Mouse (Mus musculus) embryonic facial prominence, embryonic 11.5 days (tissue): ENCODE measurements around the gene Dmrt1. TPM values are rescaled to one million over a fixed set of nuclear protein-coding genes. Genes with fewer than 3 reads are reported as not detected.

Experiments
- ATAC-seq: fragments of 200-750 bp; cut with Nextera tagmentation; replicated peaks from 2 replicates; pipeline ENCODE4 v1.8.0; 2017; ENCODE audit warnings: low read depth; ENCODE audit not compliant: insufficient number of reproducible peaks, low FRiP score, low TSS enrichment
- DNase-seq: peaks from one replicate; pipeline ENCODE4 v3.0.0-alpha.2; 2015; ENCODE audit warnings: low spot score
- H3K27ac ChIP-seq: fragments of 300-500 bp; sonication (generic); replicated peaks from 2 replicates; pipeline ENCODE4 v1.5.1; 2014; ENCODE audit warnings: mild to moderate bottlenecking, low read depth, low read length, control low read depth
- H3K27me3 ChIP-seq: fragments of 300-500 bp; sonication (generic); 2 replicates; pipeline ENCODE4 v1.6.1; 2014; ENCODE audit warnings: mild to moderate bottlenecking, low read length, moderate library complexity, mixed read lengths; ENCODE audit not compliant: control insufficient read depth, insufficient read depth
- H3K36me3 ChIP-seq: fragments of 300-500 bp; sonication (generic); replicated peaks from 2 replicates; pipeline ENCODE4 v1.6.1; 2014; ENCODE audit warnings: low read depth, mild to moderate bottlenecking, low read length, moderate library complexity, mixed read lengths; ENCODE audit not compliant: control insufficient read depth, insufficient read depth
- H3K4me1 ChIP-seq: fragments of 300-500 bp; sonication (generic); 2 replicates; pipeline ENCODE4 v1.6.1; 2014; ENCODE audit warnings: low read length, mixed read lengths; ENCODE audit not compliant: control insufficient read depth, insufficient read depth
- H3K4me2 ChIP-seq: fragments of 300-500 bp; sonication (generic); 2 replicates; pipeline ENCODE4 v1.6.1; 2014; ENCODE audit warnings: low read depth, mild to moderate bottlenecking, control low read depth, low read length, moderate library complexity
- H3K4me3 ChIP-seq: fragments of 300-500 bp; sonication (generic); 2 replicates; pipeline ENCODE4 v1.5.1; 2014; ENCODE audit warnings: low read depth, low read length, control low read depth
- H3K9ac ChIP-seq: fragments of 300-500 bp; sonication (generic); replicated peaks from 2 replicates; pipeline ENCODE4 v1.6.1; 2014; ENCODE audit warnings: mild to moderate bottlenecking, control low read depth, low read length
- H3K9me3 ChIP-seq: fragments of 300-500 bp; sonication (generic); replicated peaks from 2 replicates; pipeline ENCODE4 v1.6.1; 2016; ENCODE audit warnings: mild to moderate bottlenecking, low read length, inconsistent platforms, mixed read lengths; ENCODE audit not compliant: control insufficient read depth
- WGBS: fragments of 180-500 bp; shearing (Covaris S2); extraction: QIAGEN DNeasy Blood & Tissue Kit; methylation state at CpG from one replicate; pipeline ENCODE4 v1.1.7; 2014; 5-methylcytosine and 5-hydroxymethylcytosine counted together
- polyA plus RNA-seq: library from polyadenylated mRNA; unstranded; fragments of >200 nt; fragmentation: Nextera tagmentation; extraction: Ambion mirVana; gene quantifications from 2 replicates; pipeline ENCODE4 v1.2.1, GENCODE M21; 2014

Gene Dmrt1
- polyA plus RNA-seq, 1 experiment from 2014 or later = 0.11 TPM

DNA sequence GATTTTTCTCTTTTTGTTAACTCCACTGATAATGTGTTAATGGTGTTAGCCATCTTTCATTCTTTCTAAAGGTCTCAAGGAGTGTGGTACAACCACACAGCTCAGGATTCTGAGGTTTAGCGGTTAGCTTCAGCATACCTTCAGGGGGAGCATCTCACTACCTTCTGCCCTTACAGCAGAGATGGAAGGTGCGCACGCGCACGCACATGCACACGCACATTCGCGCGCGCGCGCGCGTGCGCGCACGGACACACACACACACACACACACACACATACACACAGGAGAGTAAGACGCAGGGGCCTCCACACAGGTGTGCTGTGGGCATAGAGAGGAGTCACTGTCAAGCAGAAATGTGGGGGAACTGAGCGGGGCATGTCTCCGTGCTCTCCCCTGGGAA is 20.3 kb downstream of the Dmrt1 start:
- Histone ChIP-seq H3K9me3 (no peaks in the 10 kb centered on the region), H3K9ac (no peak overlapping the region), H3K4me1 (no peaks in the 10 kb centered on the region), H3K36me3 (no peaks in the 10 kb centered on the region), H3K4me3 (no peak overlapping the region), H3K27ac (no peak overlapping the region), H3K27me3 (no peaks in the 10 kb centered on the region), H3K4me2 (no peak overlapping the region)
- DNase-seq = no peak
- no peak for ATAC-seq
- WGBS = 96% methylated on average over 20 of the region's 20 CpGs

DNA sequence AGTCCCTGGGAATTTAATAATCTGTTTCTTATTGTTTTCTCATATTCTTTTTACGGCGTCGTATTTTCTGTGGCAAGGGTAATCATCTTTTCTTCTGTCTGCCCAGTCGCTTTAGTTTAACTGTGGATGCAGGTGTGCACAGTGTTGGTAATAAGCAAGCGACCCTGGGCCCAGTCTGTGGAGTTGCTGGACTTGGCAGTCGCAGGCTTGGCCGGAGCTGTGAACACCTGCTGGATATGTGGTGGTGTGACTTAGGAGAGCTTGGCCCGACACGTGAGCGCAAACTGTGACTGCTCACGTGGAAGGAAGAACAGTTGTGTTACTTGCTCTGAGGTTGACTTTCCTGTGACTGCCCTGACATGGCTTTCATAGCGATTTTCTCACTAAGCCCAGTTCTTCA is 24.3 kb downstream of the Dmrt1 start:
- ATAC-seq (no peak), DNase-seq (no peak)
- Histone ChIP-seq H3K27ac (no peak overlapping the region), H3K9me3 (no peaks in the 10 kb centered on the region), H3K27me3 (no peaks in the 10 kb centered on the region), H3K4me3 (no peak overlapping the region), H3K36me3 (no peaks in the 10 kb centered on the region), H3K4me2 (no peak overlapping the region), H3K4me1 (no peaks in the 10 kb centered on the region), H3K9ac (no peak overlapping the region)
- 78% methylated on average over 12 of the region's 12 CpGs for WGBS

DNA sequence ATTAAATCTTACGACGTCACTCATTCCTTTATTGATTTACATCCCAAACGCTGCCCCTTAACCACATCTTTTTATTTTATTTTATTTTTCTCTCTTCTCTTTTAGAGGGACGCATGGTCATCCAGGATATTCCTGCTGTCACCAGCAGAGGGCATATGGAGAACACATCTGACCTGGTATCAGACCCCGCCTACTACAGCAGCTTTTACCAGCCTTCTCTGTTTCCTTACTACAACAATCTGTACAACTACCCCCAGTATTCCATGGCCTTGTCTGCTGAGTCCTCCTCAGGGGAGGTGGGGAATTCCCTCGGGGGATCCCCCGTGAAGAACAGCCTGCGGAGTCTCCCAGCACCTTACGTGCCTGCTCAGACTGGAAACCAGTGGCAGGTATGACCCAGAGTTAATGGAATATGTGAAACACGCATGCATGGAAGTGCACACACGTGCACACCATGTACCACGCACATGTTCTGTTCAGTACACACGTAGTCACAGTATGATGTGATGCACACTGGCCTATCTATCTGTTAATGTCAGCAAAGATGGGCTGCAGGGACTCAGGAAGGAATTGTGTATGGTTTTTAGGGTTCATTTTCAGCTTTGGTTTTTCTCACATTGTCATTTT is 40.4 kb downstream of the Dmrt1 start:
- Histone ChIP-seq H3K27me3 (no peaks in the 10 kb centered on the region), H3K4me1 (no peaks in the 10 kb centered on the region), H3K27ac (no peak overlapping the region), H3K4me3 (no peak overlapping the region), H3K36me3 (no peaks in the 10 kb centered on the region), H3K4me2 (no peak overlapping the region), H3K9me3 (no peaks in the 10 kb centered on the region), H3K9ac (no peak overlapping the region)
- ATAC-seq (0 out of 2 replicates have a peak, but pooled peaks have one; percentile 67), DNase-seq (peak; percentile 83)
- WGBS = 43% methylated on average over 13 of the region's 13 CpGs

DNA sequence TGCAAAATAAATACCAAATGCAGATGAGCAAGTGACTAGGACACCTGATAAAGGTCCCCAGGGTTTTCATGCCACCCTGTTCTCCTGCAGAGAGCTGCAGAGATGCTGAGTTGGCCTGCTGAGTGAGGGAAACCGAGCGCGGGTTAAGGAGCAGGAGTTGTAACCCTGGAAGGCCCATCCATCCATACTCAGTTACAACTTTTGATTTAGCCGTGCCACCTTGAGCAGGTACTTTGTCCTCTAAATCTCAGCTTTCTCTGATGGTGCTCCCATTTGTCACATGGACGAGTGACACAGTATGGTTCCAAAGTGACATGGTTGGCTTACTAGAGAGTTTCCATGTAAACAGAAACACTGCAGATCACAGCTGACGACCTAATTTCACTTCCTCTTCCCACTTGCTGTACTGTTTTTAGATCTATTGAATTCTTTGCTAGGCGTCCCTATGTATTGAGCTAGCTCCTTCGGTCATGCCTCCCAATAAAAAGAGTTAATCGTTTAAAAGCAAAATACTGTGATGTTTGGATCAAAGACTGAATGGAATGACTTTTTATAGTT is 41.7 kb downstream of the Dmrt1 start:
- Histone ChIP-seq H3K4me1 (no peaks in the 10 kb centered on the region), H3K4me3 (no peak overlapping the region), H3K27ac (no peak overlapping the region), H3K4me2 (no peak overlapping the region), H3K36me3 (no peaks in the 10 kb centered on the region), H3K9ac (no peak overlapping the region), H3K9me3 (no peaks in the 10 kb centered on the region), H3K27me3 (no peaks in the 10 kb centered on the region)
- DNase-seq (no peak), ATAC-seq (no peak)
- 80% methylated on average over 9 of the region's 9 CpGs for WGBS

DNA sequence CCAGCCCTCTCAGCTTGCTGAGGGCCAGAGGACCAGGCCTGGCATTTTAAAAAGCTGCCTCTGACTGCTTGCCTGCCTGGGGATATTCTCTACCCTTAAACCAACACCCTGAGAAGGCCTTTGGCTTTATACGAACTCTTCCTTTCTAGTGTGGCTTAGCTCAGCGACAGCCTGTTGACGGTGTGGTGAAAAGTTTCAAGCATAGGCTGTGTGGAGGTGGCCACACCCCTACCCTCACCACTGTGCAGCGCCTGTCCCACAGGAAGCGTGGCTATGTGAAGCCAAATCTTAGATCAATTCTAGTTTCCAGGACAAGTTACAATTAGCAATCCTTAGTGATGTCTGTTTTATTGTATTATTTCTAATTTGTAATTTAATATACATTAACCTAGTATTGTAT is 44.9 kb downstream of the Dmrt1 start:
- no peaks in the 10 kb centered on the region for H3K4me1 ChIP-seq
- H3K27me3 ChIP-seq = no peaks in the 10 kb centered on the region
- no peaks in the 10 kb centered on the region for H3K36me3 ChIP-seq
- no peak overlapping the region for H3K27ac ChIP-seq
- H3K4me3 ChIP-seq = no peak overlapping the region
- H3K9me3 ChIP-seq = no peaks in the 10 kb centered on the region
- H3K4me2 ChIP-seq = no peak overlapping the region
- DNase-seq (no peak), ATAC-seq (no peak)
- no peak overlapping the region for H3K9ac ChIP-seq
- WGBS = 64% methylated on average over 5 of the region's 5 CpGs

DNA sequence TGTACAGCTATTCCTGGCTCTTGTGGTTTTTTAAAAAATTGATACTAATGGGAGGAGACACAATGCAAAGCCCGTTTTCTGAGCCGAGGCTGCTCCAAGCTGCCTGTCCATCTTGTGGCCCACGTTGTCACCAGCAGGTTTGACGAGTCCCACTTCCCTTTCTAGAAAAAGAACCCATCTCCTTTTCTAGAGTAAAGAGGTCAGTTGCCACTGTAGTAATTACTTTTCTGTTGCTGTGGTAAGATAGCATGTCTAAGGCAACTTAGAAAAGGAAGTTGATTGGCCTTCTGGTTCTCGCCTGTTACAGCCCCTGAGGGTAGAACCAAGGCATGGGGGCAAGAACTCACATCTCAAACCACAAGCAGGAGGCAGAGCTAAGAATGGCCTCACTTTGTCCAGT is 45.6 kb downstream of the Dmrt1 start:
- H3K4me2 ChIP-seq = no peak overlapping the region
- H3K4me1 ChIP-seq = no peaks in the 10 kb centered on the region
- no peak overlapping the region for H3K4me3 ChIP-seq
- ATAC-seq (no peak), DNase-seq (no peak)
- no peak overlapping the region for H3K27ac ChIP-seq
- no peaks in the 10 kb centered on the region for H3K36me3 ChIP-seq
- no peaks in the 10 kb centered on the region for H3K9me3 ChIP-seq
- H3K27me3 ChIP-seq = no peaks in the 10 kb centered on the region
- no peak overlapping the region for H3K9ac ChIP-seq
- 56% methylated on average over 5 of the region's 5 CpGs for WGBS

DNA sequence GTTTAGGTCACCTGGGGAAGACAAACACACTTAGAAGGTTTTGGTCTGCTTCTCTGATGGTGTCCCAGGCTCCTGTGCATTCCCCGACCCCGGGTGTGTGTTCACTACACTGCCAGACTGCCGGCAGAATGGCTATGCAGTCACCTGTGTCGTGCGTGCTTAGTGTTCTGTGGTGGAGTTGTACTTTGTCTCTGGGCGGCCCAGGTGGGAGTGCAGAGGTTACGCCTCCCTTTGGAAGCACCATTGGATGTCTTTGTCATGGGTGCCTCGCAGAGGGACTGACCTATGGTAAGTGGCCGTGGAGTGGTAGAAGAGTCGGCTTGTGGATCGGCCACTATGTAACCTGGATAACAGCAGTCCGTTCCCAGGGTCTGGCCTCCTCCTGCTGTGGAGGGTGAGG is 59.0 kb downstream of the Dmrt1 start:
- H3K27me3 ChIP-seq = no peaks in the 10 kb centered on the region
- WGBS = 76% methylated on average over 12 of the region's 12 CpGs
- ATAC-seq (no peak), DNase-seq (no peak)
- H3K9me3 ChIP-seq = no peaks in the 10 kb centered on the region
- H3K4me1 ChIP-seq = no peaks in the 10 kb centered on the region
- H3K36me3 ChIP-seq = no peaks in the 10 kb centered on the region
- H3K27ac ChIP-seq = no peak overlapping the region
- no peak overlapping the region for H3K4me3 ChIP-seq
- no peak overlapping the region for H3K9ac ChIP-seq
- H3K4me2 ChIP-seq = no peak overlapping the region

DNA sequence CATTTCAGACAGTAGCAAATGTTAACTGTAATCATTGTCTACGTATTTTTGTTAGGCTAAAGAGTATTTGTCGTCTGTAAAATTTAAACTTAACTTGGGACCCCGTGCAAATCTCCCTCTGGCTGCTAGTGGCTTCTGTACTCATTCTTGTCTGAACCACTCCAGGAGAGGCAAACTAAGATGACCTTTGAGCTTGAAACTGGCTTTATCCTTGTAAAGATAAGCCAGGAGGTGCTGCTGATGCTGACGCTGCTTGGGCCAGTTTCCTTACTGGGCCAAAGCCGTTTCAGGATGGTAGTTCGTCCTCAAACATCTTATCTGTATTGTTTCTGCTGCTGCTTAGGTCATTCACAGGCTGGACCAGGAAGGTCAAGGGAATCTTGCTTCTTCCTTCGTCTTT is 64.4 kb downstream of the Dmrt1 start:
- Histone ChIP-seq H3K4me1 (no peaks in the 10 kb centered on the region), H3K27me3 (peaks cover 2% of the 10 kb centered on the region; the same call in 1 of the 2 replicates), H3K4me2 (no peak overlapping the region), H3K4me3 (no peak overlapping the region), H3K27ac (no peak overlapping the region), H3K9ac (no peak overlapping the region), H3K36me3 (no peaks in the 10 kb centered on the region), H3K9me3 (no peaks in the 10 kb centered on the region)
- WGBS = 84% methylated on average over 7 of the region's 7 CpGs
- ATAC-seq (no peak), DNase-seq (no peak)
